Mouse (Mus musculus) hindbrain, postnatal 0 days (tissue): Measurements from ENCODE around the gene Nlrc4. TPM values are rescaled to one million over a fixed set of nuclear protein-coding genes. Genes with fewer than 3 reads are reported as not detected.

ENCODE experiments used
- ATAC-seq: fragments of 200-750 bp; cut with Nextera tagmentation; 2 replicates; pipeline ENCODE4 v1.8.0; 2017; ENCODE audit warnings: mild to moderate bottlenecking, moderate TSS enrichment, moderate library complexity
- DNase-seq: peaks from one replicate; pipeline ENCODE4 v3.0.0-alpha.2; 2015; ENCODE audit warnings: low spot score
- H3K27ac ChIP-seq: fragments of 300-500 bp; sonication (generic); 2 replicates; pipeline ENCODE4 v1.5.1; 2014; ENCODE audit warnings: mild to moderate bottlenecking
- H3K27me3 ChIP-seq: fragments of 300-500 bp; sonication (generic); 2 replicates; pipeline ENCODE4 v1.6.1; 2014; ENCODE audit warnings: low read length, mixed read lengths; ENCODE audit not compliant: insufficient read depth
- H3K36me3 ChIP-seq: fragments of 300-500 bp; sonication (generic); 2 replicates; pipeline ENCODE4 v1.6.1; 2014; ENCODE audit warnings: low read length, mixed read lengths; ENCODE audit not compliant: insufficient read depth
- H3K4me1 ChIP-seq: fragments of 300-500 bp; sonication (generic); 2 replicates; pipeline ENCODE4 v1.6.1; 2014; ENCODE audit warnings: antibody characterized with exemption, low read length, mixed read lengths; ENCODE audit not compliant: insufficient read depth
- H3K4me2 ChIP-seq: fragments of 300-500 bp; sonication (generic); 2 replicates; pipeline ENCODE4 v1.6.1; 2014; ENCODE audit warnings: low read depth, mild to moderate bottlenecking, low read length, moderate library complexity, mixed read lengths
- H3K4me3 ChIP-seq: fragments of 300-500 bp; sonication (generic); 2 replicates; pipeline ENCODE4 v1.5.1; 2014; ENCODE audit warnings: low read length
- H3K9ac ChIP-seq: fragments of 300-500 bp; sonication (generic); replicated peaks from 2 replicates; pipeline ENCODE4 v1.6.1; 2014; ENCODE audit warnings: mild to moderate bottlenecking, low read length, moderate library complexity, mixed read lengths
- H3K9me3 ChIP-seq: fragments of 300-500 bp; sonication (generic); 2 replicates; pipeline ENCODE4 v1.6.1; 2016; ENCODE audit warnings: low read length, mixed read lengths
- CTCF ChIP-seq: IDR thresholded peaks from 2 replicates; pipeline ENCODE4 v1.5.1; 2016; ENCODE audit warnings: antibody characterized with exemption, control low read depth, low read depth
- WGBS: fragments of 180-500 bp; shearing (Covaris S2); extraction: QIAGEN DNeasy Blood & Tissue Kit; methylation state at CpG from one replicate; pipeline ENCODE4 v1.1.7; 2014; 5-methylcytosine and 5-hydroxymethylcytosine counted together
- polyA plus RNA-seq: library from polyadenylated mRNA; unstranded; fragments of >200 nt; fragmentation: Nextera tagmentation; extraction: Ambion mirVana; gene quantifications from 2 replicates; pipeline ENCODE4 v1.2.1, GENCODE M21; 2015
- total RNA-seq: library from RNA; depleted of rRNA; stranded (reverse); fragments of >200 nt; gene quantifications from 2 replicates; pipeline ENCODE4 v1.2.3, GENCODE M21; 2014; rRNA removed

The Nlrc4 gene
- total RNA-seq: 0.37 TPM in 1 of 2 replicates, not detected in the other
- 0.24 and 0.38 TPM in 2 replicates for polyA plus RNA-seq

DNA sequence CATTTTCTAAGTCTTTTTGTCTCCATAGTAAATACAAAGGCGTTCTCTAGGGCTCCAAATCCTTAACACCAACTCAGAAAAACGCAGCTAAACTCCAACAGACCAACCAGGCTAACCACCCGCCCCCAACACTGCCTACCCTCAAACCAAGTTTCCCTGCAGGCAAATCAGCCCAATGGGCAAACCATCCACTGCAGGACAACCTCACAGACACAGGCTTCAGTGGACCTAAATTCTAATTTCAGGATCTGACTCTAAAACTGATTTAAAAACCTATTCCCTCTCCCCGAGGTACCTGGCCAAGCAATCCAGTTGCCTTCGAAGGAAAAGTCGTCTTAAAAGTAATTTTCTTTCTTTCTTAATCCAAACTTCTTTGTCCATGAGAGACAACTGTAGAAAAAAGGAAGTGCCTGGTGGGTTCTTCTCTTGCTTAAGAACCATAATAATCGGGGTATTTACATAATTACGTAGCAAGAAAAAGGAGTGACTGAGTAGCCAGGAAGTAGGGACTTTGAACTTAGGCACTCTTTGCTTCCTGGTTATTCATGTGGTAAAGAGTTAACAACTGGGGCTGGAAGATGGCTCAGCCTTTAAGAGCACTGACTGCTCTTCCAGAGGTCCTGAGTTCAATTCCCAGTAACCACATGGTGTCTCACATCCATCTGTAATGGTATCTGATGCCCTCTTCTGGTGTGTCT, at the start of gene Nlrc4:
Gene Nlrc4, minus strand, starts transcription at position 432 of the 698 bp plus-strand sequence.
- Histone ChIP-seq H3K36me3 (no peaks in the 10 kb centered on the region), H3K9me3 (no peaks in the 10 kb centered on the region), H3K27ac (no peak within 1 kb of the TSS), H3K4me3 (no peak within 1 kb of the TSS), H3K4me2 (no peak within 1 kb of the TSS), H3K4me1 (no peaks in the 10 kb centered on the region), H3K9ac (no peak within 1 kb of the TSS), H3K27me3 (no peaks in the 10 kb centered on the region)
- ATAC-seq (no peak), DNase-seq (no peak)
- no peak for TF ChIP-seq CTCF
- WGBS: 55% methylated on average over 8 of the region's 8 CpGs

DNA sequence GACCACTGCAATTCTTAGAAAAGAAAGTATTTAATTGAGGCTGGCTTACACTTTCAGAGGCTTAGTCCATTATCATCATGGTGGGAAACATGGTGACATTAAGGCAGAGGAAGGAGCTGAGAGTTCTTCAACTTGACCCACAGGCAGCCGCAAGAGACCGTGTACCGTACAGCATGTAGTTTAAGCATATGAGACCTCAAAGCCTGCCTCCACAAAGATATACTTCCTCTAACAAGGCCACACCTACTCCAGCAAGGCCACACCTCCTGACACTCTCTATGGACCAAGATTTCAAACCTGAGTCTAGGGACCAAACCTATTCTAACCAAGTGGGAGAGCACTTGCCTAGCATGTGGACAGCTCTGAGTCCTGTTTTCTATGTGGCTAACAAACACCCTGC, 49.7 kb upstream of the Nlrc4 start:
- TF ChIP-seq CTCF: no peak
- no peaks in the 10 kb centered on the region for H3K36me3 ChIP-seq
- WGBS: 88% methylated on average over 3 of the region's 3 CpGs

DNA sequence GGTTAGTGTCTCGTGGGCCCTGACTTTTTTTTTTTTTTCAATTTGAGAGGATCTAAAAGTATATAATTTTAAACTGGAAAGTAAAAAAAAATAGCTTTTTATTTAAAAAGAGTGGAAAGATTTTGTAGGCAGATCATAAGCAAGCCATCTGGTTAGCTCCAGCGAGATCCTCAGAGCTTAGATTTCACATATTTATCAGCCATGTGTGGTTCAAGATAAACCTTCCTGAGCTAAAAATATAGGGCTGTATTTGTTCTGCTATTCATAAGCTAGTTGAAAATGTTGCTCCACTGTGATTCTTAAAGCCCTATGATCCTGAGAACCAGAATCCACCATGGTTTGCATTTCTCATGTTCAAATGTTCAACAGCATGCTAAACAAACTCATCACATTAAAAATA, 49.0 kb upstream of the Nlrc4 start:
- no peaks in the 10 kb centered on the region for H3K4me1 ChIP-seq
- H3K36me3 ChIP-seq: no peaks in the 10 kb centered on the region
- H3K4me2 ChIP-seq: no peak overlapping the region
- ATAC-seq: no peak
- WGBS: 77% methylated on average over 2 of the region's 2 CpGs
- no peaks in the 10 kb centered on the region for H3K27me3 ChIP-seq
- no peak overlapping the region for H3K27ac ChIP-seq
- no peak for DNase-seq
- no peaks in the 10 kb centered on the region for H3K9me3 ChIP-seq
- no peak for TF ChIP-seq CTCF
- H3K4me3 ChIP-seq: no peak overlapping the region
- no peak overlapping the region for H3K9ac ChIP-seq

More for the DNA sequence above, 49.7 kb upstream of the Nlrc4 start:
- ATAC-seq (no peak), DNase-seq (no peak)
- Histone ChIP-seq H3K4me1 (no peaks in the 10 kb centered on the region), H3K27ac (no peak overlapping the region), H3K4me3 (no peak overlapping the region), H3K27me3 (no peaks in the 10 kb centered on the region), H3K4me2 (no peak overlapping the region), H3K9ac (no peak overlapping the region), H3K9me3 (no peaks in the 10 kb centered on the region)

DNA sequence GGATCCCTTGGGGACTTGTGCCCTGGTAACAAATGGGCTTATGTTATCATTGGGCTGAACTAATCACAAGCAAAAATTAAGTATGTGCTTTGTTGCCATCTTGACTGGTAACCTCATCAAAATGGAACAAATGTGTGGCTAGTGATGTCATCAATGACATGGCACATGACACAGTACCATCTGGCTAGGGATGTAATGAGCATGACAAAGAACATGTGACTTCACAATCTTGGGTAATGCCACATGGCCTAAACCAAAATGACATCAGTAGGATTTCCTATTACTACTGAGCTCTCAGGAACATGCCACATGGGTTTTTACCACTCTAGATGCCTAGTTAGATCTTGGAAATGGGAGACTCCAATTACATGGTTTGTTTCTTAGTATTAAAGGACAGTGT, 42.1 kb upstream of the Nlrc4 start:
- Histone ChIP-seq H3K27me3 (no peaks in the 10 kb centered on the region), H3K4me1 (no peaks in the 10 kb centered on the region), H3K9me3 (no peaks in the 10 kb centered on the region), H3K27ac (no peak overlapping the region), H3K4me3 (no peak overlapping the region), H3K4me2 (no peak overlapping the region), H3K9ac (no peak overlapping the region), H3K36me3 (peaks cover 15% of the 10 kb centered on the region)
- TF ChIP-seq CTCF: no peak
- DNase-seq (no peak), ATAC-seq (no peak)

DNA sequence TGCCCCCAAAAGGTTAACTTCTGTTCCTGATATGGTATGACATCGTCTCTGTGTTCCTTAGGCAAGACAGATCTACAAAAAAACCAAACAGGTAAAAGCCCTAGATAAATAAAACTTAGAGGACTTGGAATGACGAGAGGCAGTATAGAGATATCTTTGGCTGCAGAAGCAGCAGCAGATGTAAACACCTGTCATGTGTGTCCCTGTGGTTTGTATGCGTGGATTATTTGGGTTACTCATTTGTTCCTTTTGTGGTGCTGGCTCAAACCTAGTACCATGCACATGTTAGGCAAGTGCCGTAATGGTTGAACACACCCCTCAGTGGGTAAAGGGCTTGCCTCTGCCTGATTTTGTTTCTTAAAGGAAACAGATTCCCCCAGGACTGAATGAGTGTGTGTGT, 41.3 kb upstream of the Nlrc4 start:
- Histone ChIP-seq H3K4me2 (no peak overlapping the region), H3K27ac (no peak overlapping the region), H3K9me3 (no peaks in the 10 kb centered on the region), H3K4me3 (no peak overlapping the region), H3K36me3 (peaks cover 21% of the 10 kb centered on the region), H3K27me3 (no peaks in the 10 kb centered on the region), H3K9ac (no peak overlapping the region), H3K4me1 (no peaks in the 10 kb centered on the region)
- 92% methylated on average over 4 of the region's 4 CpGs for WGBS
- DNase-seq: no peak
- ATAC-seq: no peak
- no peak for TF ChIP-seq CTCF

DNA sequence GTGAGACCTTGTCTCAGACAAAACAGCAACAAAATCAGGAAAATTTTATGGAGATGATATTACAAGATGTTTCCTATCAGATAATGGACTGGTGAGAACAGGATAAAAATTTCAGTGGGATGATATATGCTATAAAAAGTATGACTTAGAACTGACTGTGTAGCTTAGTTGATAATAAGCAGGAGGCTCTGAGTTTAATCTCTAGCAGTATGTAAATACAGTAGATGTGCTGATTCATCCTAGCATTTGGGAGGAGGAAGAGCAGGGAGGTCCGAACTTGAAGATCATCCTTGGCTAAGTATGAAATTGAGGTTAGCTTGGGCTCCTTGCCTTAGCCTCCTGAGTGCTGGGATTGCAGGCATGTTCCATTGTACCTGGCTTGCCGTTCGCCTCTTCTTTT, 32.6 kb upstream of the Nlrc4 start:
- H3K36me3 ChIP-seq: peaks cover 16% of the 10 kb centered on the region; the same call in 1 of the 2 replicates
- no peaks in the 10 kb centered on the region for H3K9me3 ChIP-seq
- H3K27ac ChIP-seq: no peak overlapping the region
- H3K4me1 ChIP-seq: no peaks in the 10 kb centered on the region
- no peak overlapping the region for H3K4me2 ChIP-seq
- H3K9ac ChIP-seq: no peak overlapping the region
- no peak overlapping the region for H3K4me3 ChIP-seq
- WGBS: 95% methylated on average over 3 of the region's 3 CpGs
- no peak for TF ChIP-seq CTCF
- ATAC-seq (no peak), DNase-seq (no peak)
- no peaks in the 10 kb centered on the region for H3K27me3 ChIP-seq

DNA sequence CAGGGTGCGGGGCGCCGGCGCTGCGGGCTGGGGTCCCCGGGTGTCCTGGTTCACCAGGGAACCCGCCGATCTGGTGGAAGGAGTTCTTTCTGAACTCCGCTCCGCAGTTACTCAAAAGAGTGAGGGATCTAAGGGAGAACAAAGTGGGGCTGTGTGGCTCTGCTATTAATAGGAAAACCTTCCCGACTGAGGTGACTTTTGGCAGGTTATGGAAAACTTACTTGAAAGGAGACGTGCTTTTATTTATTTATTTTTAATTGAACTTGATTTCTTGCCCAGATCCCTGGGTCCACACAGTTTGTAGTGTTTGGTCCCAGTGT, 30.9 kb upstream of the Nlrc4 start:
- DNase-seq: no peak
- Histone ChIP-seq H3K9me3 (no peaks in the 10 kb centered on the region), H3K4me2 (peak overlapping the region; percentile 72), H3K4me3 (peak overlapping the region; percentile 100), H3K27ac (peak overlapping the region; percentile 86), H3K36me3 (peaks cover 10% of the 10 kb centered on the region; the same call in 1 of the 2 replicates), H3K27me3 (no peaks in the 10 kb centered on the region), H3K9ac (peak overlapping the region; percentile 96), H3K4me1 (no peaks in the 10 kb centered on the region)
- no peak for TF ChIP-seq CTCF
- no peak for ATAC-seq
- WGBS: under 1% methylated on average over 12 of the region's 12 CpGs
